Mouse (Mus musculus): ENCODE data around the gene Ddx17. TPM values are rescaled to one million over a fixed set of nuclear protein-coding genes. Genes with fewer than 3 reads are reported as not detected.

Gene Ddx17
- total RNA-seq, 2 experiments from 2014 or later: 65.3 to 72.8 TPM

Small RNA genes within 50 kb of the gene (microRNA-seq; reads per million reads assigned to microRNA genes)
- gene Gm27903 (ENCODE audit: borderline replicate concordance in 2 of 2): 0 reads per million in 2 experiments

Other genes starting within 250 kb of the Ddx17 start
- 10 to 100 TPM; 15.0 to 16.0 TPM for gene Pla2g6, start 218.4 kb downstream of the Ddx17 start, total RNA-seq (2021)
- 1 to 10 TPM; 2.7 to 3.8 TPM for gene Maff, start 200.1 kb downstream of the Ddx17 start, total RNA-seq (2021)
- 10 to 100 TPM; 28.4 to 30.4 TPM for gene Tmem184b, start 143.2 kb downstream of the Ddx17 start, total RNA-seq (2021)
- gene Csnk1e, start 91.2 kb downstream of the Ddx17 start, total RNA-seq (2021): 10 to 100 TPM; 43.1 to 43.9 TPM
- not detected for gene Kcnj4, start 41.5 kb downstream of the Ddx17 start, total RNA-seq (2021)
- 1 to 10 TPM; 7.3 to 7.7 TPM for gene Kdelr3, start 30.3 kb downstream of the Ddx17 start, total RNA-seq (2021)
- gene Dmc1, start 58.4 kb upstream of the Ddx17 start, total RNA-seq (2021): not detected
- under 1 TPM; 0.41 to 0.48 TPM for gene Fam227a, start 112.2 kb upstream of the Ddx17 start, total RNA-seq (2021)
- gene Cby1, start 112.5 kb upstream of the Ddx17 start, total RNA-seq (2021): 10 to 100 TPM; 14.3 to 15.8 TPM
- gene Tomm22, start 124.1 kb upstream of the Ddx17 start, total RNA-seq (2021): 10 to 100 TPM; 67.1 to 72.6 TPM
- 10 to 100 TPM; 12.1 to 16.0 TPM for gene Josd1, start 141.2 kb upstream of the Ddx17 start, total RNA-seq (2021)
- gene Gtpbp1, start 144.1 kb upstream of the Ddx17 start, total RNA-seq (2021): 10 to 100 TPM; 20.4 to 21.7 TPM
- gene Sun2, start 195.8 kb upstream of the Ddx17 start, total RNA-seq (2021): 10 to 100 TPM; 70.7 to 76.5 TPM
- 1 to 10 TPM; 5.9 to 6.1 TPM for gene Dnal4, start 231.1 kb upstream of the Ddx17 start, total RNA-seq (2021)